Mouse (Mus musculus) layer of hippocampus, adult 18-20 months (tissue): Measurements from ENCODE around the gene Cope. TPM values are rescaled to one million over a fixed set of nuclear protein-coding genes. Genes with fewer than 3 reads are reported as not detected.

Source experiments
- DNase-seq, 2 experiments: peaks; one replicate each; pipeline ENCODE4 v3.0.0; 2022; ENCODE audit warnings: low spot score in 2 of 2
- total RNA-seq, 2 experiments: library from RNA; stranded (reverse); gene quantifications; 2 replicates each; pipeline ENCODE4 v1.2.3; 2021

Gene Cope
- total RNA-seq, 2 experiments from 2014 or later, result 125 to 149 TPM

DNA sequence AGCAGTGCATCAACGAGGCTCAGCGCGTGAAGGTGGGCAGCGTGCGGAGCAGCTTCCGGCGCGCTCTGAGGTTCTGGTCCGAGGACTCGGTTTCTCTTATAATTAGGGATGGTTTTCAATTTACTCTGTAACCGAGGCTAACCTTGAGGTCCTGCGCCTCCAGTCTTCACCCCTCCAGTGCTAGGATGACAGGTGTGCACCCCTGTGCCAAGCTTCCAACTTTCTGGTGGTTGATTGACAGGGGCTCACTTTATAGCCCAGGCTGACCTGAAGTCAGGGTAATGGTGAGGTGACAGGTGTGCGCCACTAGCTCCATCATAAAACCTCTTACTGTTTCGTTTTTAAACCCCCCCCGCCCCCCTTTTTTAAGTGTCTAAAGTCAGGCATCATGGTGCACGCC, 583 bp downstream of the Cope start:
- DNase-seq, result no peak

DNA sequence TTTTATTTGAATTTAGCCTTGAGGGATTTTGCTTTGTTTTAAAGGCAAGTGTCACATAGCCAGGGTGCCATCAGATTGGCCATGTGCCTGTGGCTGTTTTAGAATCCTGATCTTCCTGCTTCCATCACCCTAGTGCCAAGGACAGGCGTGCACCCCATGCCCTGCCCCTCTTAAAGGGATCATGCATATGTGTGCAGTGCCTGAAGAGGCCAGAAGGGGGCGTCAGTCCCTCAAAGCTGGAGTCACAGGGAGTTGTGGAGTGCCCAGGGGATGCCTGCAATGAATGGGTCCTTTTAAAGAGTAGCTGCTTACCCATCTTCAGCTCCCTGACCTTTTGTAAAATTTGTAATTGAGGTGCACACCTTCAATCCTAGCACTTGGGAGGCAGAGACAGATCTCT, 7.0 kb downstream of the Cope start:
- DNase-seq, result no peak

DNA sequence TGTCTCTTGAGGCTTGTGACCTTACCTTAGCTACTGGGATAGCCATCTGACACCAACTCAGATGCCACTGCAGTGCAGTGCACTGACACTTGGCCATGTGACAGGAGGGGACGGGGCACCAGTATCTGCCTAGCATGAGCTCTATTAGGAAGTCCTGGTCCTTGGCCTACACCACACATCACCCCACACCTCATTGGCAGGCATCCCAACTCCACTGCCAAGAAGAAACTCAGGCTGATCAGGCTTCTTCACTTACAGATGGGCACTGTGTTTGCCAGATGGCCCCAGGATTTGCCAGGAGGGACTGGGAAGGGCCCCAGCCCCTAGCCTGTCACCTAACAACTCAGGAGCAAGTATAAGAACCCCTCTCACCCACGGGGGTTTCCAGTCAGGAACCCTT, 11.1 kb downstream of the Cope start:
- DNase-seq, result no peak

DNA sequence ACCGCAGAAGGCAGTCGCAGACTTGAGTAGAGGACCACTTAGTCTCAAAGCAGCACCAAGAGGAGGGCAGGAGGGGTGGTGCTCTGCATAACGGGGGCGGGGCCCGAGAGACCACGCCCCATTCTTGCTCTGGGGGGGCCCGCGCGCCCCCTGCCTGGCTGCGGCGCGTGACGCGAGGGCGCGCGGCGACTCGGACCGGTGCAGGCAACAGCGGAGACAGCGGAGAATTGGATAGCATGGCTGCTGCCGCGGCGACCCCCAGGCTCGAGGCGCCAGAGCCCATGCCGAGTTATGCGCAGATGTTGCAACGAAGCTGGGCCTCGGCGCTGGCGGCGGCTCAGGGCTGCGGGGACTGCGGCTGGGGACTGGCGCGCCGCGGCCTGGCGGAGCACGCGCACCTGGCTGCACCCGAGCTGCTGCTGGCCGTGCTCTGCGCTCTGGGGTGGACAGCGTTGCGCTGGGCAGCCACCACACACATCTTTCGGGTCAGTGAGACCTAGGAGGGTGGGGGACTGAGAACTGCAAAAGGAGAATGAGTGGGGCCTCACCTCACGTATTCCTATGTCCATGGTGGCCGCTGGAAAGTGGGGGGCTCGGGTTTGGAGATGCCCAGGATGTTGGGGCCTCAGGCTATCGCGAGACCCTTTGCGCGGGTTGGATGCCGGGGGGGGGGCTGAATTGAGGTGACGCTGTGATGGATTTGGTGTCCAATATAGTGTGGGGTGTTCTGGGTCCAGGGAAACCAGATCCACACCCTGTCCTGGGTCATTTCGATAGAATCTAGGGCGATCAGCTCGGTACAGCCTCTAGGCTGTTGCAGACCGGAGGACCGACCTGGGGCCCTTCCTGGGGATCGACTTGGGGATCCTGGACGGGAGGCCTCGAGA, 13.5 kb downstream of the Cope start, which contains the start of gene Cers1:
Cers1 (plus strand) TSS at position 152 of the 887 bp plus-strand sequence.
- DNase-seq, result peak; percentile 82 to 92

DNA sequence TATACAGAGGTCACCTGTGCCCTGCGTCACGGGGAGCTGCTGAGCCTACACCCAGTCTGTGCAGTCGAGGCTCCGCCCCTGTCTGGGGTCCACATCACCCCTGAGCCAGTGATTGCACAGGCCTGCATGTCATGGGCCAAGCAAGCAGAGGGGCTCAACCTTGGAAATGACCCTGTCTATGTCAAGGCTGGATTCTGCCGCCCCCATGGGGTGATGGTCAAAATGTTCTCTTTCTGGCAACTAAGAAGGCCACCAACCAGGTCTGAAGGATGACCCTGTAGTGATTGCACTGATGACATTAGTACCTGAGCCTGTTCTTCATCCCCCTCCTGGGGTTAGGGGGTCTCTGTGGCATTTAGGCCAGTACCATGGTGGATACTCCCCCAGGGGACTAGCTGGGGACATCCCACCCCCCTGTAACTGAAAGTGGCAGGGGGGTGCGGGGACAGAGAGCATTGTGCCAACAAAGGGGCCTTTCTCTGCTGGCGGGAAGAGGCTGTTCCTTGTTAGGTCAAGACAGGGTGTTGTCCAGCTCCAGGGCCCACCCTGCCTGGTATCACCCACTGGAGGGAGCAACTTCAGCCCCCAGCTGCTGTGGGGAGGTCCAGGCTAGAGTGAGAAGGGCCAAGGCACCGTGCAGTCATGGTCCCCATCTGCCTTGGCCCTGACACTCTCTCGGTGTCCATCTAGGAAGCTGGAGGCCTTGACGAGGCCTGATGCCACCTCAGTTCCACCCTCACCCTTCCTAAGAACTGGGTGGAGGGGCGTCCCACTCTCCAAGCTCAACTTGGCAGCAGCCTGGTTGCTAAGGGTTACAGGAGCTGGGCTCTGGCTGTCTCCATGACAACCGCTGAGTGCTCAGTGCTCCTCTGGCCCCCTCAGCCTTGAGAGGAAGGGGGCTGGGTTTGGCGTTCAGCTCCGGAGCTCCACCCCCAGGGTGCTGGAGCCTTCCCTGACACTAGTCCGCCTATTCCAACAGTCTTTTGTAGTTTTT, 14.5 kb downstream of the Cope start:
- DNase-seq, result peak; percentile 89 to 95

DNA sequence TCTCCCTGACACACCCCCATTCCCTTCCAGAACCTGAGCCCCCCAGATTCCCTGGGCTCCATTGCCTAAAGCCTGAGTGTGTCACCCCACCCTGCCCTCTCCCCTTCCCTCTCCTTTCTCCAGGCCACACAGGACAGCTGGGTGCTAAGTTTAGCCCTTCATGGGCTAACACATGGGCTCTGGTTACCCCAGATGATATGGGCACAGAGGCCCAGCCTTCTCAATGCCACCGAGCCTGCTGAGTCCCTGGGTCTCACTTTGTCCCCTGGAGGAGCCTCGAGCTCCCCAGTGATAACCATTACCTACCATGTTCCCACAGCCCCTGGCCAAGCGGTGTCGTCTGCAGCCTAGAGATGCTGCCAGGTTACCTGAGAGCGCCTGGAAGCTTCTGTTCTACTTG, 15.6 kb downstream of the Cope start:
- no peak for DNase-seq

DNA sequence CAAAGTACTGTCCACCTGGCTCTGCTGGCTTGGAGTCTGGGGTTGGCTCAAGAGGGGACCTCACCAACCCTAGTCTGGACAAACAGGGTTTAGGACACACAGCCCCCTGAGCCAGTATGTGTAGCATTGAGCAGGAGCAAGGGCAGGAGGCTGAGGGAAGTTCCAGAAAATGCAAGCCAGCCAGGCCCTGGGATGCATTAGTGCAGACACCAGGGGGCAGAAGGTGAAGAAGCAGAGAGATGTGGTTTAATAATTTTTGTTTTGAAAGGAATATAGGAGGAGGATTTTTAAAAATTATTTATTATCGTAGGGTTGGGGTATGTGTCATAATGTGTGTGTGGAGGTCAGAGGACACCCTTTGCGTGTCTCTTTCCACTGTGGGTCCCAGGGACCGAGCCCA, 21.4 kb downstream of the Cope start:
- DNase-seq, result no peak

DNA sequence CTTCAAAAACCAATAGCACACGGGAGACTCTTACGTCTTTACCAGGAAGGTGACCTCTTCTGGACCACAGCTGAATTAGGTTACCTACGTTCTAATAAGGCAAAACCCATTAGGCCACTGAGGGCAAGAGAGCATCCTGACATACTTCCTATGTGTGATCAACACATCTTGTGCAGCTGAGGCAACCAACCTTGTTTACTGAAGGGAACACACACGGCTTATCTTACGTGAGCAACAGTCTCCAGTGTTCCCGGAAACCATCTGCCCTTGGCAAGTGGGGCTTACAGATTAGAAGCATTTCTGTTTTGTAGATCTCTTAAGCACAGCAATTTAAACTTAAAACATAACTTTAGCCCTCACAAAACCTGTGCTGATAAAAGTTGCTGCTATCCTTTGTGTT, 25.2 kb downstream of the Cope start:
- DNase-seq, result no peak

DNA sequence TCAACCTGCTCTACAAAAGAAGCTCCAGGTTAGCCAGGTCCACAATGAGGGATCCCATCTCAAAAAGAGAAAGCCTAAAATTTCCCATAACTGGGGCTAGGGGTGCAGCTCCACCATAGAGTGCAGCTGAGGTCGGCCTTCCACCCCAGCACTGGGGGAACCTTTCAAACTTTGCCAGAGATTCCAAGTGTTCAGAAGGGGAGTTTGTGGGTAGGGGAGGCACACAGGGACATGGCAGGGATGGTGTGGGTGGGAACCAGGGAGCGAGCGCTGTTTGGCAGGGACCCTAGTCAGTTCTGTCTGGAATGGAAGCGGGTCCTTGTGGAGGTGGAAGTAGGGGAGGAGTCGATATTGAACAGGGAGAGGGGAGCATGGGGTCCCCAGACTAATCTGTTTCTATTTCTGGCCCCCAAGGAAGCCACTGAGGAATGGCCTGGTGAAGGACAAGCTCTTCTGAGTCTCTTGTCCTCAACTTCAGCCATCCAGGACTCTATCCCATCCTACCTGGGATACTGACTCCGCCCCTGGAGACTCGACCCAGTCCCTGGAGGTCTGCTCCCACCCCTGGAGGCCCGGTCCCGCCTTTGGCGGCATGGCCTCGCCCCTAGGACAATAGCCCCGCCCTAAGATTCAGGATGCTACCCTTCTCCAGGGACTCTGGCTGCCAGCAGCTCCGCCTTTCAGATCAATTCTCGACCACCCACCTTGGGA, 27.0 kb downstream of the Cope start, which contains the start of gene Gdf1:
Gdf1 (plus strand) TSS at position 694 of the 711 bp plus-strand sequence.
- DNase-seq, result no peak

DNA sequence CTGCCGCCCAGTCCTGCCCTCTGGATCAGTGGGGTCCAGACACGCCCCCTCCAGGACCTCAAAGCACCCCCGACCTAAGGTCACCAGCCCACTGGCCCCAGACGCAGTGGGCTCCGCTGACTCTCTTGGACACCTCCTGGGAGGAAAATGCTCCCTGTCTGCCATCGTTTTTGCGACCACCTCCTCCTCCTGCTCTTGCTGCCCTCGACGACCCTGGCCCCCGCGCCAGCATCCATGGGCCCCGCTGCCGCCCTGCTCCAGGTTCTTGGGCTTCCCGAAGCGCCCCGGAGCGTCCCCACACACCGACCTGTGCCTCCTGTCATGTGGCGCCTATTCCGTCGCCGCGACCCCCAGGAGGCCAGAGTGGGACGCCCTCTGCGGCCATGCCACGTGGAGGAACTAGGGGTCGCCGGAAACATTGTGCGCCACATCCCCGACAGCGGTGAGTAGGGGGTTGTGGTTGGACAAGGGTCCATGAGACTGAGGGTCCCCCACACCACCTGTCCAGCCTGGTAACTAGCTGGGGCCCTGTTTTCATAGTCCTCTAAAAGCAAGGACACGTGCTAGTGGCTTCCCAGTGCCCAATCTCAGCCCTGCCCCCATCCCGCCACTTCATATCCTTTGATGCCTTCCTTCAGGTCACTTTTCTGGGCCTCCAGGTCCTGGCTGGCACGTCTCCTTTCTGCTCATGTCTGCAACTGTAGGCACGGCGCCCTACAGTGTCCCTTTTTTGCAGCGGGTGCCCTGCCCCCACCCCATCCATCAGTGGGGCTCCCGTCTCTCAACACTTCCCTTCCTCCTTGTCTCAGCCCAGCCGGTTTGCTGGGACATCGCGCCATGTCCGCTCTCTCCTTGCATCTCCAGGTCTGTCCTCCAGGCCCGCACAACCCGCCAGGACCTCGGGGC, 27.8 kb downstream of the Cope start:
- no peak for DNase-seq

DNA sequence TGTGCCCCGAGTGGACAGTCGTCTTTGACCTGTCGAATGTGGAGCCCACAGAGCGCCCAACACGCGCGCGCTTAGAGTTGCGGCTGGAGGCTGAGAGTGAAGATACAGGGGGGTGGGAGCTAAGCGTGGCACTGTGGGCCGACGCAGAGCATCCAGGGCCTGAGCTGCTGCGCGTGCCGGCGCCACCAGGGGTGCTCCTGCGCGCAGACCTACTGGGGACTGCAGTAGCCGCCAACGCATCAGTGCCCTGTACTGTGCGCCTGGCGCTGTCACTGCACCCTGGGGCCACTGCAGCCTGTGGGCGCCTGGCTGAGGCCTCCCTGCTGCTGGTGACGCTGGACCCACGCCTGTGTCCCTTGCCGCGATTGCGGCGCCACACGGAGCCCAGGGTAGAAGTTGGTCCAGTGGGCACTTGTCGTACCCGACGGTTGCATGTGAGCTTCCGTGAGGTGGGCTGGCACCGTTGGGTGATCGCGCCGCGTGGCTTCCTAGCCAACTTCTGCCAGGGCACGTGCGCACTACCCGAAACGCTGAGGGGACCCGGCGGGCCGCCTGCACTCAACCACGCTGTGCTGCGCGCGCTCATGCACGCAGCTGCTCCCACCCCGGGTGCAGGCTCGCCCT, 28.5 kb downstream of the Cope start:
- peak; percentile 59 to 77 for DNase-seq

DNA sequence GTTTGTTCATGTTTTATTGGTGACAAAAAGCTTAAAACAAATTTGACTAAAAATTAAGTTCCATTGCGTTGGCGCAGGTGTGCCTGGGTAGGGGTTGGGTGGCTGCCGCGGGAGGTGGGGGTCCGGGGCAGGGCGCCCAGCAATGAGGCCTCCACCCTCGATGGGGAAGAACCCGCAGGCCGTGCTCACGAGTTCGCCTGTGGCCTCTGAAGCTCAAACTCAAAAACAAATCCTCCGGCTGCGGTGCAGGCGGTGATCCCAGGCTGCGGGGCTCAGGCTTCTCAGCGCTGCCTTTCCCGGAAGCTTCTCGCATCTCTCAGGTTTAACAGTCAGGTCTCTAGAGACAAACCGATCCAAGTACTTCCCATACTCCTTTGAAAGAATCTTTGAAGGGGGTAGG, 29.2 kb downstream of the Cope start:
- DNase-seq, result no peak

DNA sequence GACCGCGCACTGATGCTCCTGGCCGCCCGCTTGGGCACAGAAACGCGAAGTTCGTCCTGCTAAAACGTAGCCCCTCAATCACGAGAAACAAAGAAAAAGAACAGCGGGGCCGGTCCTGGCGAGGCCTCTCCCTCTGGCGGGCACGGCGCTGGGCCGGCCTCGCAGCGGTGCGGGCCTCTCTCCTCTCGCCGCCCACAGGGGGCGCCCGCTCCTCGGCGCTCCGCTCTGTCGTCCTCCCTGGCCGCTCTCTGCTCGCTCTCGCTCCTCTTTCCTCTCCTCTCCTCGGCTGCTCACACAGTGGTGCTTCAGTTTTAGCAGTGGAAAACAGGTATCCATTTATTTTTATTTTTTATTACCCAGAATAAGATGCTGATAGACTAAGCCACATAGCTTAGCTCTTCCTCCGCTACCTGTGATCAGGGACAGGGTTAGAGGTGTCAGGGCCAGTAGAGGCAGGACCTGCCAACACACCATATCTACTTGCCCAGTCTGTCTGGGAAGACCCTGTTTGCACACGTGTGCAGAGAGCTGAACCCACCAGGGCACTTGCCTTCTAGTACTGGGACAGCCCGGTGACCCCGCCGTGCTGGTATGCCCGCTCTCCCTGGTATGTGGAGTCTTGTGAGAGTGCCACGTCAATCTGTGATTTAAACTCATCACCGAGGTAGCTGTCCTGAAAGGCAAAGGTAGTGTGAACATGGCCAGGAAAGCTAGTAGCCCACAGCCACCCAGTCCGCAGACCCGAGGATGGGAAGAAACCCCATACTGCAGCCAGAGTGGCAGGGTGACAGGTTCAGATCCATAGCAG, 30.0 kb downstream of the Cope start:
- peak; percentile 66 to 80 for DNase-seq

DNA sequence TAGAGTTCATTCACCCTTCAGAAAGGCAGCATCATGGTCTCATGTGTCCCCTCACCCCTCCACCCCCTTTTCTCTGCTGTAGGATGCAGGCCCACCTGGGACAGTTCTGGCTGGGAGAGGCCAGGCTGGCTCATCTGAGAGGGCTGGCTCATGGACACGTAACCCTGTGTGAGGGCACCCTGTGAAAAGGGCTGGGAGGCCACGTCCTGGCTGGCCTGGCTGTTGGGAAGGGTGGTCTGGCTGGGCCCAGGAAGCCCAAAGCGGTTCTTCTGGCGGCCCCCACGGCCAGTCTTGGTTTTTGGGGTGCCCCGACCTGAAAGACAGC, 30.5 kb downstream of the Cope start:
- no peak for DNase-seq

DNA sequence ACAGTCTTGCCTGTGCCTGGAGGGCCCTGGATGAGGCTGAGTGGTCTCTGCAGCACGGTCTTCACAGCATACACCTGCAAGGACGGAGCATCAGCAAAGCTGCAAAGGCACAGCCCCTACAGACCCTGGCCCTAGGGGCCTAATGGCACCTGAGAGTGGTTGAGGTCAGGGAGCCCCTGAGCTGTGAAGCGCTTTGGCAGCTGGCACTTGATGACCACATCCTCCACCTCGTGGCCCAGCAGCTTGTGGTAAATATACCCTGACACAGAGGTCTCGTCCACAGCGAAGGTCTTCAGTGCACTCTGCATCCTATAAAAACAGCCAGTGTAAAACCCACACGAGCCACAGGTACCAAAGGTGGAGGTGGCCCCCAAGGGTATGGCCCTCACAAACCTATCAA, 36.6 kb downstream of the Cope start:
- no peak for DNase-seq

DNA sequence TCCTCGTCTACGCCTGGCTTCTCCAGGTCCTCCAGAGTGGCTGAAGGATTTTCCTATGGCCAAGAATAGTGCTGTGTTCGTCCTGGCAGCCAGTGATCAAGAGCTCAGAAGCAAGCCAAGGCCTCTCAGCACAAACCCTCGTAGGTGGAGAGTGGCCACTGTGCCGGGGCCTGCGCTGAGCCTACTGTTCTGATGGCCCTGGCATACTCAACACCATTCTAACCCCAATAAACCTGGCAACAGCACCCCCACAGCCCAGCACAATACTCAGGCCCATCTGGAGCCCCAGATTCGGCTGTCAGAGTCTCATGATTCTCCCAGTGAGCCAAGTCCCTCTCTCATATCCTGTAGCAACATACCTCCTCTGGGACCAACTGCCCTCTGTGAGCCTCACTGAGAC, 38.3 kb downstream of the Cope start:
- peak in 1 of 2 experiments; percentile 53 for DNase-seq

DNA sequence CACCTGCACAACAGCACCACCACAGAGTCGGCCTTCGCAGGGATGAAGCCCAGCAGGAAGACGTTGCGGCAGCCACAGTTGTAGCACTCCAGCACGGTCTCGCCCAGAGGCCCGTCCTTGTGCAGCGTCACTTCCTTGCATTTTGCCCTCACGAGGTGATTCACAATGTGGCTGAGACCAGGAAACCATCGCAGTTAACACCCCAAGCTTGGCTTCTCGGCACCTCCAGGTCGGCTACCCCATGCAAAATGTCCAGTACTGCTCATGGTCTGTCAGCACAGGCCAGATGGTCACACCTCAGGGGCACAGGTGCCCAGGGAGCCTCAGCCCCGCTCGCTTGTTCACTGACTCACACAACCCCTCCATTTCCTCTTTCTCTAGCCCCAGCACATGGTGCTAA, 39.7 kb downstream of the Cope start:
- DNase-seq, result no peak

DNA sequence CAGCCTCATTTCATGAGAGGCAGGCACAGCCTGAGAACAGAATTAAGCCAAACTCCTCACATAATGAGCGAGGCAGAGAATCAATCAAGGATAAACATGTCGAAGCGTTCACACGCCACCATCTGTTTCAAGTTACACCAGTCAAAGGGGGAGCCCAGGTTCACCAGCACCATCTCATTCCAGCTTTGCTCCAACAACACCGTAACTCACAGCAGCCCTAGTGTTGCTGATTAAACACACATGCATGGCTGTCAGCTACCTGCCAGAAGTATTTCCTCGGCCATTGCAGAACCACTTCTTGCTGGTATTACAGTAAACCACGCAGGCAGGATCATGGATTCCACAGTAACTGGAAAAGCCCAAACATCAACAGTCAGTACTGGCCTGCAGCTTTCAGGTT, 40.8 kb downstream of the Cope start:
- DNase-seq, result no peak

DNA sequence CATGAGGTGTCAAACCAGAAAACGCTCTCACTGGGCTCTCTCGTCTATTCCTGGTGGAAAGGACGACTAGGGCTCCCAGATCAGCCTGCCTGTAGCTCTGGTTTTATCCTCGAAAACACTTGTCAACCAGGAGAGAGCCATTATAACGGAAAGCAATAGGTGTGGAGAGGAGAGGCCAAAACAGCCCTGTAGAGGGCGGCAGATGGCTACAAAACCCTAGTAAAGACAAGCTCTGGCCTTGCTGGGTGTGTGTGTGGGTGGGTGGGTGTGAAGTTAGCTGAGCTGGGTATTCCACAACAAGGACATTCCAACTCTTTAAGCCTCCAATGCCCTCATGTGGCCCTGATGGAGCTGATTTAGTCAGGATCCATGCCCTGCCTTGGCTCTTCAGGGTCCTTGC, 41.4 kb downstream of the Cope start:
- peak in 1 of 2 experiments; percentile 75 for DNase-seq
